Comparison of ENCODE assay signal across 12 mouse cellular contexts in the genomic region with DNA sequence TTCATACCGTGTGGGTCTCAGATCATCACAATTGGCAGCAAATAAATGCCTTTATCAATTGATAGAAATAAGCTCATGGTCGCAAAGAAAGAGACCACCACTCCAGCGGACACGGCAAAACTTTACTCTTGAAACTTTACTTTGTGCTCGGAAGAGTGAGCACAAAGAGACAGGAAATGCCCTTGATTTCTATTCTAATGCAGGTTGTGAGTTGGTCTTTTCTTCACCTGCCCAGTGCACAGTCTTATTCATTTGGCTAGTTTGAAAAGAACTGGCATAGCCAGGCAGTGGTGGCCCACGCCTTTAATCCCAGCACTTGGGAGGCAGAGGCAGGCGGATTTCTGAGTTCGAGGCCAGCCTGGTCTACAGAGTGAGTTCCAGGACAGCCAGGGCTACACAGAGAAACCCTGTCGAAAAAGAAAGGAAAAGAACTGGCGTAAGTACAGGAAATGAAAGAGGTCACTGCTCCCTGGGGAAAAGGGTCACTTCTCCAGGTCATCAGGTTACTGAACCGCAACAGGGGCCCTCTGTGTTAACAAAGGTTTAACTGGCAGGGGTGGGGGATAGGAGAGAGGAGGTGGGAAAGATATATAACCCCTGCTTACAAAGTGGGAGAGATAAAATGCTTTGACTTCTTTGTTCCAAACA. TPM values are rescaled to one million over a fixed set of nuclear protein-coding genes. Genes with fewer than 3 reads are reported as not detected.
DNase-seq lines count a peak whose midpoint lies in the region; ATAC-seq and TF ChIP-seq lines count a peak whose summit lies in the region.
"Had no signal": no experiment of that assay in that cellular context is flagged by ENCODE, and none has a peak within 500 bp of the region (broad histone marks: within the 10 kb centered on the region; RNA-seq: fewer than 3 reads in every experiment).

No protein-coding gene starts in this region.

- H3K36me3 ChIP-seq in forebrain, embryonic 13.5 days (ENCODE audit: poor library complexity, severe bottlenecking) = no peaks in the 10 kb centered on the region
- no peaks in the 10 kb centered on the region for H3K36me3 ChIP-seq in forebrain, embryonic 12.5 days (replicated peaks)
- no peaks in the 10 kb centered on the region for H3K36me3 ChIP-seq in neural tube, embryonic 12.5 days
- no peaks in the 10 kb centered on the region for H3K36me3 ChIP-seq in liver, postnatal 0 days (replicated peaks; ENCODE audit: insufficient read depth, low read length)
- H3K36me3 ChIP-seq in neural tube, embryonic 15.5 days = no peaks in the 10 kb centered on the region
- H3K36me3 ChIP-seq: G1E; heart, embryonic 15.5 days had no signal

- no peaks in the 10 kb centered on the region for H3K4me1 ChIP-seq in forebrain, embryonic 13.5 days
- H3K4me1 ChIP-seq in forebrain, embryonic 12.5 days = no peaks in the 10 kb centered on the region
- H3K4me1 ChIP-seq in neural tube, embryonic 12.5 days = no peaks in the 10 kb centered on the region
- H3K4me1 ChIP-seq in liver, postnatal 0 days (ENCODE audit: insufficient read depth) = peaks cover 4% of the 10 kb centered on the region; the same call in 1 of the 2 replicates
- H3K4me1 ChIP-seq in neural tube, embryonic 15.5 days = peaks cover 6% of the 10 kb centered on the region

- TF ChIP-seq EP300 in liver, postnatal 0 days (IDR thresholded peaks at IDR 0.05; ENCODE audit: low read depth) = no peak

- H3K27ac ChIP-seq in forebrain, embryonic 13.5 days = no peak overlapping the region
- H3K27ac ChIP-seq in forebrain, embryonic 12.5 days = no peak overlapping the region
- no peak overlapping the region for H3K27ac ChIP-seq in neural tube, embryonic 12.5 days
- H3K27ac ChIP-seq in liver, postnatal 0 days (ENCODE audit: low read depth) = no peak overlapping the region
- H3K27ac ChIP-seq in neural tube, embryonic 15.5 days (replicated peaks) = no peak overlapping the region
- H3K27ac ChIP-seq: heart, embryonic 15.5 days; liver, embryonic 14.5 days; macrophage had no signal

- DNase-seq in neural tube, embryonic 10.5 days (ENCODE audit: extremely low spot score, low spot score) = no peak
- DNase-seq in liver, postnatal 0 days = no peak
- no peak for DNase-seq in right cerebral cortex, adult 18-20 months
- no peak for DNase-seq in cerebellum, adult 9-10 months

- no peaks in the 10 kb centered on the region for H3K9me3 ChIP-seq in forebrain, embryonic 13.5 days (replicated peaks)
- H3K9me3 ChIP-seq in forebrain, embryonic 12.5 days = no peaks in the 10 kb centered on the region
- no peaks in the 10 kb centered on the region for H3K9me3 ChIP-seq in neural tube, embryonic 12.5 days
- H3K9me3 ChIP-seq in liver, postnatal 0 days (ENCODE audit: low read length) = no peaks in the 10 kb centered on the region
- H3K9me3 ChIP-seq in neural tube, embryonic 15.5 days (replicated peaks) = no peaks in the 10 kb centered on the region
- H3K9me3 ChIP-seq: G1E; heart, embryonic 15.5 days had no signal

- 69% methylated on average over 11 of the region's 11 CpGs for WGBS in forebrain, embryonic 13.5 days
- 66% methylated on average over 11 of the region's 11 CpGs for WGBS in forebrain, embryonic 12.5 days
- 69% methylated on average over 11 of the region's 11 CpGs for WGBS in neural tube, embryonic 12.5 days
- WGBS in liver, postnatal 0 days (ENCODE audit: insufficient replicate concordance) = 69% methylated on average over 11 of the region's 11 CpGs
- 74% methylated on average over 11 of the region's 11 CpGs for WGBS in neural tube, embryonic 15.5 days

- H3K9ac ChIP-seq in forebrain, embryonic 13.5 days = no peak overlapping the region
- H3K9ac ChIP-seq in forebrain, embryonic 12.5 days = no peak overlapping the region
- no peak overlapping the region for H3K9ac ChIP-seq in neural tube, embryonic 12.5 days
- no peak overlapping the region for H3K9ac ChIP-seq in liver, postnatal 0 days (replicated peaks)
- no peak overlapping the region for H3K9ac ChIP-seq in neural tube, embryonic 15.5 days (replicated peaks)
- H3K9ac ChIP-seq: heart, embryonic 15.5 days; liver, embryonic 14.5 days had no signal

- ATAC-seq in forebrain, embryonic 13.5 days = no peak
- ATAC-seq in forebrain, embryonic 12.5 days (ENCODE audit: low FRiP score) = no peak
- no peak for ATAC-seq in neural tube, embryonic 12.5 days (ENCODE audit: low FRiP score, low read depth)
- peak; percentile 63 for ATAC-seq in liver, postnatal 0 days
- ATAC-seq in neural tube, embryonic 15.5 days (ENCODE audit: low FRiP score) = no peak

- H3K4me2 ChIP-seq in forebrain, embryonic 13.5 days = peak overlapping the region; percentile 49; the same call in 1 of the 2 replicates
- no peak overlapping the region for H3K4me2 ChIP-seq in forebrain, embryonic 12.5 days
- H3K4me2 ChIP-seq in neural tube, embryonic 12.5 days (replicated peaks) = peak overlapping the region; percentile 49
- H3K4me2 ChIP-seq in liver, postnatal 0 days (ENCODE audit: low read depth, low read length) = peak overlapping the region; percentile 55; the same call in 1 of the 2 replicates
- H3K4me2 ChIP-seq in neural tube, embryonic 15.5 days = peak overlapping the region; percentile 57

- no peak for TF ChIP-seq CTCF in liver, postnatal 0 days (IDR thresholded peaks at IDR 0.05; ENCODE audit: low read depth)

- H3K27me3 ChIP-seq in forebrain, embryonic 13.5 days = peaks cover 3% of the 10 kb centered on the region; the same call in 1 of the 2 replicates
- H3K27me3 ChIP-seq in forebrain, embryonic 12.5 days = 0 out of 2 replicates have a peak, but pooled peaks cover 8% of the 10 kb centered on the region
- 0 out of 2 replicates have a peak, but pooled peaks cover 3% of the 10 kb centered on the region for H3K27me3 ChIP-seq in neural tube, embryonic 12.5 days (replicated peaks)
- H3K27me3 ChIP-seq in liver, postnatal 0 days (ENCODE audit: insufficient read depth, low read length) = 0 out of 2 replicates have a peak, but pooled peaks cover 3% of the 10 kb centered on the region
- H3K27me3 ChIP-seq in neural tube, embryonic 15.5 days (replicated peaks) = no peaks in the 10 kb centered on the region
- H3K27me3 ChIP-seq: heart, embryonic 15.5 days had no signal

- no peak overlapping the region for H3K4me3 ChIP-seq in forebrain, embryonic 13.5 days
- H3K4me3 ChIP-seq in forebrain, embryonic 12.5 days (replicated peaks) = no peak overlapping the region
- H3K4me3 ChIP-seq in neural tube, embryonic 12.5 days = no peak overlapping the region
- no peak overlapping the region for H3K4me3 ChIP-seq in liver, postnatal 0 days (ENCODE audit: low read depth, low read length)
- peak overlapping the region; percentile 34; the same call in 1 of the 2 replicates for H3K4me3 ChIP-seq in neural tube, embryonic 15.5 days (replicated peaks)

RNA-seq across cellular contexts. Expression of a gene that starts 19.5 kb away (rescaled TPM):
- polyA plus RNA-seq in forebrain, embryonic 13.5 days (2015; fragmentation: Nextera tagmentation; extraction: Ambion mirVana) = 0.14 TPM in 1 of 2 replicates, not detected in the other
- not detected in 2 replicates for polyA plus RNA-seq in forebrain, embryonic 12.5 days (2016; fragmentation: Nextera tagmentation; extraction: Ambion mirVana)
- 0.22 TPM in 1 of 2 replicates, not detected in the other for polyA plus RNA-seq in neural tube, embryonic 12.5 days (2016; fragmentation: Nextera tagmentation; extraction: Ambion mirVana)
- 1.8 and 1.9 TPM in 2 replicates for polyA plus RNA-seq in liver, postnatal 0 days (2015; fragmentation: Nextera tagmentation; extraction: Ambion mirVana)
- polyA plus RNA-seq in neural tube, embryonic 15.5 days (2015; fragmentation: Nextera tagmentation; extraction: Ambion mirVana) = 0.06 and 1.1 TPM in 2 replicates
- polyA plus RNA-seq: G1E, macrophage had no signal

RNA-seq across cellular contexts. Expression of a gene that starts 37.3 kb away (rescaled TPM):
- polyA plus RNA-seq in forebrain, embryonic 13.5 days (2015; fragmentation: Nextera tagmentation; extraction: Ambion mirVana) = 100 and 104 TPM in 2 replicates
- polyA plus RNA-seq in forebrain, embryonic 12.5 days (2016; fragmentation: Nextera tagmentation; extraction: Ambion mirVana) = 106 and 113 TPM in 2 replicates
- polyA plus RNA-seq in neural tube, embryonic 12.5 days (2016; fragmentation: Nextera tagmentation; extraction: Ambion mirVana) = 114 and 119 TPM in 2 replicates
- polyA plus RNA-seq in liver, postnatal 0 days (2015; fragmentation: Nextera tagmentation; extraction: Ambion mirVana) = 28.1 and 28.6 TPM in 2 replicates
- 76.2 and 77.3 TPM in 2 replicates for polyA plus RNA-seq in neural tube, embryonic 15.5 days (2015; fragmentation: Nextera tagmentation; extraction: Ambion mirVana)
